Mouse (Mus musculus) left cerebral cortex, postnatal 36 days (tissue): ENCODE data around the gene Ubr1. TPM values are rescaled to one million over a fixed set of nuclear protein-coding genes. Genes with fewer than 3 reads are reported as not detected.
A peak's percentile ranks its signal among the peaks of the same experiment; 100 is the strongest.
"Not testable (repeated sequence)": the region's sequence is repeated elsewhere in the genome, so short reads cannot be mapped to it uniquely, and the experiment has no call there.

Experiments used
- DNase-seq, 2 experiments: peaks; one replicate each; pipeline ENCODE4 v3.0.0; 2021 to 2022; ENCODE audit warnings: low spot score in 2 of 2, mixed read lengths in 1 of 2
- intact Hi-C: fragments of 180-260 bp; cut with DNase I; formaldehyde crosslinking; loops from one replicate; pipeline ENCODE4 v1.15.1; 2025
- total RNA-seq, 2 experiments: library from RNA; stranded (reverse); gene quantifications; 2 replicates each; pipeline ENCODE4 v1.2.3; 2021

Gene Ubr1
- total RNA-seq, 2 experiments from 2014 or later = 35.8 to 49.2 TPM

DNA sequence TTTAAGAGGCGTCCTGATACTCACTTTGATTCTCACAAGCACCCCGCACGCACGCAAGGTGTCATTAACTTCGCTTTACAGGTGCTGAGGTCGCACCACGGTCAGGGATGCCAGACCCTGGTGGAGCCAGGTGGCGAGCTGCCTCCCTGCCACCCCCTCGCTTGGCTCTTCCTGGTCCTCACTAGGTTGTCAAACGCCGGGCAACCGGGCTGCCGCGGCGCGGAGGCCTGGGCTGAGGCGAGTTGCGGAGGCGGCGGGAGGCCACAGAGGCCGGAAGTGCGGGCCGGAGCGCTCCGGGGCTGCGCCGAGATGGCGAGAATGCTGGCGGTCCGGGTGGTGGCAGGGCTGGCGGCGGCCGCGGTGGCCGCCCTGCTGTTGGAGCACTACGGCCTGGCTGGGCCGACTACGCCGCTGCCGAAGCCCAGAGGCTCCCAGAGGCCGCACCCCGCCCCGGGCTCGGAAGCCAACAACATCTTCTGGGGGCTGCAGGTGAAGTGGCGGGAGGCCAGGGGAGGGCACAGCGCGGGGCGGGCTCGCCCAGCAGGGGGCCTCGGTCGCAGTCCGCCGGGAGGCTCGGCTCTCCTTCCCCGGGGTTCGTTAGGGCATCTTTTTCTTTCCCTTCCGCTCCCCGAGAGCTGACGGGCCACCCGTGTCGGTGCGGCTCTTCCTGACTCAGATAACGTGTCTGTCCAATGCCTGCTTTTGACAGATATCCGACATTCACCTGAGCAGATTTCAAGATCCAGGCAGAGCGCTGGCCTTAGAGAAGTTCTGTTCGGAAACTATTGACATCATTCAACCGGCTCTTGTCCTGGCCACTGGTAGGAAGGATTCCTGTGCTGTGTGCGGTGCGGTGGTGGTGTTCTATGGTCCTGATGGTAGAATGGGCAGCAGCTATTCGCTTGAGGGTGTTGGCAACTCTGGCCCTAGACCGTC lies 6.7 kb upstream of the Ubr1 start, which contains the start of gene Tmem62:
Tmem62 (plus strand) TSS at position 28 of the 936 bp plus-strand sequence.
- intact Hi-C loops = no loop called here
- peak; percentile 74 to 75 for DNase-seq

DNA sequence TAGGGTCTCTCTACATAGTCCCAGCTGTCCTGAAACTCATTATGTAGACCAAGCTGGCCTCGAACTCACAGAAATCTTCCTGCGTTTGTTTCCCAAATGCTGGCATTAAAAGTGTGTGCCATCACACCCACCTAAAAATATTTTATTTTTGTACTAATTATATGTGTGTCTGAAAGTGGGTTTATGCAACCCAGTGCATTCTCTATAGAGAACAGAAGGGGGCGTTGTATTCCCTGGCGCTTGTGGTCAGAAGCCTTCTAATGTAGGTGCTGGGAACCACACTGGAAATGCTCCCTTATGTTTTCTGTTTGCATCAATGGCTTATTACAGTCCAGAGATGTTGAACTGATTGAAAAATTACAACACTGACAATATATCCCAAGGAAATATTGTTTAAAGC lies 5.8 kb upstream of the Ubr1 start:
- intact Hi-C loops = no loop called here
- DNase-seq = no peak

DNA sequence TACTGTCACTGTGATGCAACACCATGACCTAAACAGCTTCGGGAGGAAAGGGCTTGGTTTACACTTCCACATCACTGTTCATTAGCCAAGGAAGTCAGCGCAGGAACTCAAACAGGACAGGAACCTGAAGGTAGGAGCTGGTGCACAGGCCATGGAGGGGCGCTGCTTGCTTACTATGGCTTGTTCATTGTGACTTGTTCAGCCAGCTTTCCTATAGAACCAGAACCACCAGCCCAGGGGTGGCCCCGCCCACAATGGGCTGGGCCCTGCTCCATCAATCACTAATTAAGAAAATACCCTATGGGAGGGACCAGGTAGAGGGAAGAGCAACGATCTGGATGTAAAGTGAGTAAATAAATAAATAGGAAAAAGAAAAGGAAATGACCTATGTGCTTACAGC lies 2.4 kb upstream of the Ubr1 start:
- DNase-seq = no peak
- intact Hi-C loops = no loop called here

DNA sequence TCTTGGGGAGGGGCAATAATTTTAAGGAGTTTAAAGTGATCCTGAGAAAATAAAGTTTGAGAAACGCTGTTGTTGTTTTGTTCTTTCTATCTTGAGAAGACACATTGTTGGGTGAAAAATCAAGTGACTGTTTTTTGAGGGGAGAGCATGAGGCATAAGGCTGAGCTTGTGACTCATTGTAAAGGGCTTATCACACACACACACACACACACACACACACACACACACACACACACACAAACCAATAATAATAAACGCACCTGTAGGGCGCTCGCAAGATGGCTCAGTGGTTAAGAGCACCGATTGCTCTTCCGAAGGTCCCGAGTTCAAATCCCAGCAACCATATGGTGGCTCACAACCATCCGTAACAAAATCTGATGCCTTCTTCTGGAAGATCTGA lies 1.7 kb upstream of the Ubr1 start:
- DNase-seq, intact Hi-C loops: not testable (repeated sequence)

DNA sequence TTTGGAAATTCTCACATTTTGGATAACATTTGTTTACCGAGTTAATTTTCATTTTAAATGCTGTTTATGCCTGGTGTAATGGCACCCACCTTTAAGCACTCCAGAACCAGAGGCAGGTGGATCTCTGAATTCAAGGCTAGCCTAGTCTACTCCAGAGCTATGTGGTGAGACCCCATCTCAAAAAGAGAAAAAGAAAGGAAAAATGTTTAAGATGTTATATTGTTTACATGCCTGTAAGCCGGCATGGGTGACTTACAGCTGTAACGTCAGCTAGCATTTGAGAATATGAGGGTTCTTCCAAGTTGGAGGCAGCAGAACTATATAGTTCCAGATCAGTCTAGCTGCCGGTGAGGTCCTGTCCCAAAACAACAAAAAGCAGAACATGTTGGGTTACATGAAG lies 1.3 kb upstream of the Ubr1 start:
- intact Hi-C loops = no loop called here
- no peak for DNase-seq

DNA sequence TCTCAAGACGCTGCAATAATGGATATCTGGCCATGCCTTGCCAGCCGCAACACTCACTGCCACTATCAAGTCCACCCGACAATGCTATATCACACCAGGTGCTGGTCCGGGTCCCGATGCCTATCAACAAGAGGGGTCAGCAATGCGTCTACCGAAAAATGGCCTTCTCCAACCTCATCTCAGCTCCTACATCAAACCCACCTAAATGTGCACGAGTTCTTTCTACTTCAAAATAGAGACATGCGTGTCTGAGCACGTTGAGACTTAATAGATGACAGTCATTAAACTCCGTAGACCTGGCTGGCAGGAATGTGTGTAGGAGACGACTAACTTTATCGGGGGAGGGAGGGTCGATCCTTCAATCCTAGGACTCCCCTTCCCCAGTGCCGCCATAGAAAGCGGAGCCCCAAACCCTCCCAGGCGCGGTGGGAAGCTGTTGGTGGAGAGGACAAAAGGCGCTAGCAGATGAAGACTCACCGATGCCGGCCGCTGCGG lies 423 bp downstream of the Ubr1 start:
- intact Hi-C loops = no loop called here
- no peak for DNase-seq

DNA sequence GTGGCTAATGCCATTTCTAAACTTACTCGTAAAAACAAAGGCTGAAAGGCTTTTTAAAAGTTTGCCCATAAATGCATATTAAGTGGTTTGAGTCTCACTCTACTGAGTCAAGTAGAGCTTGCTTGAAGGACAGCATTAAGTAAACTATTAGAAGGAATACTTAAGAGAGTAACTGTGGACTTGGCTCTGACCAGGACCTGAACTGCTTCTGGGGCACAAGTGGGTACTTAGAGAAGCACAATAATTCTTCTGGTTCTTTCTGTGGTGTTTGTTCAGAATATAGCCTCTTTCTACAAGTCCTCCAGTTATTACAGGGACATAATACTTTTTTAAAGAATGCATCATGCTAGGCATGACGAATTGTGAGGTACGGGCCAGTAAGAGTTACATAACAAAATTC lies 5.0 kb downstream of the Ubr1 start:
- DNase-seq = no peak
- intact Hi-C loops = no loop called here

DNA sequence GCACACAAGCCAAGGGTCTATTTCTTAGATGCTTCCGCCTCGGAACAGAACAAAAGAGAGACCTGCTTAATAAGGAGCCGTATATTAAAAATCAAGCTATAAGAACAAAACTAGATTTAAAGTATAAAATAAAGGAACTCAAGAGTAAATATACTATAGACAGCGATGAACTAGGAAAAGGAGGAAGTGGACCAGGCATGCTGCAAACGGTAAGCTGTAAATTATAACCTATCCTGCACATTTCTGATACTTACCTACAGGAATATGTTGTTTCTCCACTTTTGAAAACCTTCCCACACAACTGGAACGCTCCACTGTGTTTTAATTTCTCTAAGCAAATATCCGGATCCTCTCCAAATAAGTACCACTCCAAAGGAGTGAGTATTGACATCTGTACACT lies 7.4 kb downstream of the Ubr1 start:
- no peak for DNase-seq
- intact Hi-C loops = no loop called here

DNA sequence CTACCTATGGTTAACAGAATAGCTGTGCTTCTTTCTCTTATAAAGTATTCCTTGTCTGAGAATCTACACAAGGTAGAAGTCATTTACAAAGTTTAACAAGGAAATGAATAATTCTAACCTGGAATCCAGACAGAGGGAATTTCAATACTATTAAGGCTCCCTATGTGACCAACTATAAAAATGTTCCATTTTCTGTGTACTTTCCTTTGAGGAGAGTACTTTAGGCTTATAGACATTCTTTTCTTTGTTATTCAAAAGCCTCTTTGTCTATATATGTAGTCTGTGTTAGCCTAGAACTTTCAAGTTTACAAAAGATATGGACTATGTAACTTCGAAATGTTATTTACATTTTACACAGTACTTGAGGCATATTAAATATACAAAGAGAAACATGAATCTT lies 10.3 kb downstream of the Ubr1 start:
- DNase-seq = no peak
- intact Hi-C loops = no loop called here

DNA sequence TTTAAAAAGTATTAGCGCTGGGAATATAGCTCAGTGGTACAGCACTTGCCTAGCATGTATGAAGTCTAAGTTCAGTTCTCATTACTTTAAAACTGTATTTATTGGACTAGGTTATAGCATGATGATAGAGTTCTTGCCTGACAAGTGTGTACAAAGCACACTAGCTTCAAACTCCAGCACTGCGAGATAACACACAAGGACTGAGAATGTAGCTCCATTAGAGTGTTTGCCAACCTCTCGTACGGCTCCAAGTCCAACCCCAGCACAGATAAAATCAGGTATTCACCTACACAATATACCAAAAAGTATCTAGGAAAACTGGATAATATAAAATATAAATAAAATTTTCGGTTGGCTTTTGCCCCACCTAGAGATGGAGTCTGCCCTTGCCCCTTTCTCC lies 10.7 kb downstream of the Ubr1 start:
- intact Hi-C loops = no loop called here
- DNase-seq = no peak

DNA sequence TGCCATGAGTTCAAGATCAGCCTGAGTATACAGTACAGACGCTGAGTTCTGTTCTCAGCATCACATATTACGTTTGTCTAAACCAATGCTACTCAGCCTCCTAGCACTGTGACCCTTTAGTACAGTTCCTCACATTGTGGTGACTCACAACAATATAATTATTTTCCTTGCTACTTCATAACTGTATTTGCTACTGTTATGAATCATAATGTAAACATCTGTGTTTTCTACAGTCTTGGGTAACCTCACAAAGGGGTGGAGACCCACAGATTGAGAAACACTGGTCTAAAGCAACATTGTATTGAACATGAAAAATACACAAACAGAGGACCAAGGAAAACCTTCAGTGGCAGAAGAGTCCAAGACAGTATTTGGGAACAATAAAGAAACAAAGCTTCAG lies 11.2 kb downstream of the Ubr1 start:
- no peak for DNase-seq
- intact Hi-C loops = no loop called here

DNA sequence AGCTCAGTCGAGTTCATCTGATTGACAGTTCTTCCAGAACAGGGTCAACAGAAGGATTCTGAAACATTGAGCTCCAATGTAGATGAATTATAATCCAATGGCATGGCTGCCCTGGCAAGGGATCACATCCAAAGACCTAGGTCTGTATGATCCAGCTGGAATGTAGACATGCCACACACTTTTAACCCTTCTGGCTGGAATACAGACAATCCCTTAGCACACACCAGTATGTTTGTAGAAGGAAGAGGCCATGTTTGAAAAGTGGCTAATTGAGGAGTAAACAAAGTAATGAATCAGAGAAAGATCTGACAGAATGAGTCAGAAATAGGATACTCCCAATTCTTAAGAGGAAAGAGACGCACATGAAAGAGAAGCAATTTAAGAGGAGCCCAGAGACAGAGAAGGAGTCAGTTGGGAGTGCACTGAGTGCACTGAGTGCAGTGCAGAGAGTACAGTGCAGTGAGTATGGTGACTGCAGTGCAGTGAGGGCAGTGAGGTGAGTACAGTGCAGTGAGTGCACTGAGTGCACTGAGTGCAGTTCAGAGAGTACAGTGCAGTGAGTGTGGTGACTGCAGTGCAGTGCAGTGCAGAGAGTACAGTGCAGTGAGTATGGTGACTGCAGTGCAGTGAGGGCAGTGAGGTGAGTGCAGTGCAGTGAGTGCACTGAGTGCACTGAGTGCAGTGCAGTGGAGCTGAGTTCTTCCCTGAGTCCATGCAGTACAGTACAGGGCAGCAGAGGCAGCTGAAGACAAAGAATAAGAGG lies 18.2 kb downstream of the Ubr1 start:
- no peak for DNase-seq
- intact Hi-C loops = no loop called here

DNA sequence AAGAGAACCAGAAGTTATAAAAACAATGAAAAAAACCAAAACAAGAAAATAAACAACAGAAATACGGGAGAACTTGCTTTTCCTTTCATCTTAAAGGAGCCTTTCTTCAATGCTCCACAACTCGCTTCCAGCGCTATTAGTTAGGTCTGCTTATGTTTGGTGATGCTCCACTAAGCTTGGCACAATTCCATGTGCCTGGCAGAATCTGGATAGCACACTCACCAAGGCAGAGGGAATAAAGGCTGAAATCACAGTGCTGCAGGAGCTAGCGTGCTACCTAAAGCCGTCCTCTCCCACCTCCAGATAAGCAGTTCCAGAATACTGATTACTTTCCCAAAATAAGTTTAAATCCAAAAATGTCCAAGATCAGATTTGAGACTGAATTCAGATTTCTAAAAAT lies 19.3 kb downstream of the Ubr1 start:
- intact Hi-C loops = no loop called here
- DNase-seq = peak; percentile 26 to 32

DNA sequence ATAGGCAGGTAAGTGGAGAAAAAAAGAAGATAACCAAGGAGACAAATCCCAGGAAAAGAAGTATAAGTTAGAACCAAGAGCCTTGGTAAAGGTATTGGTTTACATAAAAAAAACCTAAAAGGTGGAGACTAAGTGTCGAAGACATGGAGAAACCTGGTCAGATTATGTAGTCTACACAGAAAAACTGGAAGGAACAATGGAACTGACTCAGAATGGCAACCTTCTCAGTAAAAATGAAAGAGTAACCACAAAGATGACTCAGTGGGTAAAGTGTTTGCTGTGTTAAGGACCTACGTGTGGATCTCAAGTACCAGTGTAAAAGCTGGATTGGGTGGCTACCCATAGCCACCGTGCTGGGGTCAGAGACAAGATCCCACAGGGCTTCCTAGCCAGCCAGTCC lies 37.5 kb downstream of the Ubr1 start:
- intact Hi-C loops = no loop called here
- no peak for DNase-seq

DNA sequence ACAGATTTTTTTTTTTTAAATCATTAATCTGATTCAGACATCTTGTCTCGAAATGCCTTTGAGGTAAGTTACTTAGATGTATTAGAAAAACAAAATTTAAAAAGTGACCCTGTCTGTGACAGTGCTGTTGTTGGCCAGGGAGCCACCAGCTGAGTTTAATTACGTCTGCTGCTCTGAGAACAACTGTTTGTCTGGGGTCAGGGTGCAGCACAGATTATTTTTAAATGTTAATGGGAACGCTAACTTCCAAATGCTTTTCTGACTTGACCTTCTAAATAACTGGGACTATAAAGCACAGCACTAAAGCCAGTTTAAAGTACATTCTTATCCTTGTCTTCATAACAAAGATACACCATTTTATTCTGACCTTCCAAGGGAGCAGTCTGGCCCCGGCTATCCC lies 61.0 kb downstream of the Ubr1 start:
- DNase-seq = no peak
- intact Hi-C loops = no loop called here

DNA sequence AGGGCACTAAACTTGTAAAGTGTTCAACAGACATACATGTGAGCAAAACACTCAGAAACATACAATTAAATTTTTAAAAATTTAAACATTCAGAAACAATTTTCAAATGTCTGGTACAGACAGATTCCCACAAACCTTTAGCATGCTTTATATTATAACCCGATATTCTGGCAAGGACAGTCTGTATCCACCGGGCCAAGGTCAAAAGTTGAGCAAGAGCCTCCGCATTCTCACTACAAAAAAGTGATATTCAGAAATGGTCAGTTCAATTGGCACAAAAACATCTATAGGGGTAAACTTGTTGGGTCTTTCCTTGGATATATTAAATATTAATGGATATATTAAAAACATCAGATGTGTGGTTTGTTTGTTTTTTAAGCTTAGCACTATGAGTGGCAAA lies 74.2 kb downstream of the Ubr1 start:
- intact Hi-C loops = no loop called here
- no peak for DNase-seq

DNA sequence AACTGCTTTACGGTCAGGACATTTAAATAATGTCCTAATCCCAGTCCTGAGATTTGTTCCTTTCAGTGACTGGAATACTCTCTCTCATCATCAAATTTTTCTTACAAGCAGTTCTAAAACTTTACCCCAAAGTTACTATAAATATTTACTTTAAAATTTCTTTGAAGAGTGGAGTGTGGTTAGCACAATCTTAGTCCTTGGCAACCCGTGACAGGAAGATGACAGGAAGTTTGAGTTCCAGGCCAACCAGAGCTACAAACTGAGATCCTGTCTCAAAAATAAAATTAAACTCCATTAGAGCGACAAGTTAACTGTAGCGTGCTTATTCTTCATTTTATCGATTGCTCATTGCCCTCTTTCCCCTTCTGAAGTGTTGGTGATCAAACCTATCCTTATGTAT lies 82.9 kb downstream of the Ubr1 start:
- no peak for DNase-seq

DNA sequence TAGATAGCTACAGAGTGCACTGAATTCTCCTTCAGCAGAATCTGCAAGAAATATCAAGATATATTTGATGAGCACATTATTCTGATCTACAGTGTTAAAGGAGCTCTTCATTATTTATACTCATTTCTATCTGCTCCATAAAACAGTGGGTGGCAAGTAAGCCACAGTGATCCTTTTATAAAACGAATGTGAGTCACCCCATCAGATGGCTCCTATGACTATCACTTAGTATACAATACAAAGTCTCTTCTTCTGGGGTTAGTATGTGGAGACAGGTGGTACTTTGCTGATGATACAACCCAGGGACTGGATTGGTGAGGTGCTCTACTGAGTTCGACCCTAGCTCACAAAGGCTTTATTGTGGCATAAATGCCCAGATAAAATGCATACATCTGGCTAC lies 97.3 kb downstream of the Ubr1 start:
- no peak for DNase-seq
- intact Hi-C loops = no loop called here

More for the DNA sequence above, 82.9 kb downstream of the Ubr1 start:
- intact Hi-C loops = no loop called here

DNA sequence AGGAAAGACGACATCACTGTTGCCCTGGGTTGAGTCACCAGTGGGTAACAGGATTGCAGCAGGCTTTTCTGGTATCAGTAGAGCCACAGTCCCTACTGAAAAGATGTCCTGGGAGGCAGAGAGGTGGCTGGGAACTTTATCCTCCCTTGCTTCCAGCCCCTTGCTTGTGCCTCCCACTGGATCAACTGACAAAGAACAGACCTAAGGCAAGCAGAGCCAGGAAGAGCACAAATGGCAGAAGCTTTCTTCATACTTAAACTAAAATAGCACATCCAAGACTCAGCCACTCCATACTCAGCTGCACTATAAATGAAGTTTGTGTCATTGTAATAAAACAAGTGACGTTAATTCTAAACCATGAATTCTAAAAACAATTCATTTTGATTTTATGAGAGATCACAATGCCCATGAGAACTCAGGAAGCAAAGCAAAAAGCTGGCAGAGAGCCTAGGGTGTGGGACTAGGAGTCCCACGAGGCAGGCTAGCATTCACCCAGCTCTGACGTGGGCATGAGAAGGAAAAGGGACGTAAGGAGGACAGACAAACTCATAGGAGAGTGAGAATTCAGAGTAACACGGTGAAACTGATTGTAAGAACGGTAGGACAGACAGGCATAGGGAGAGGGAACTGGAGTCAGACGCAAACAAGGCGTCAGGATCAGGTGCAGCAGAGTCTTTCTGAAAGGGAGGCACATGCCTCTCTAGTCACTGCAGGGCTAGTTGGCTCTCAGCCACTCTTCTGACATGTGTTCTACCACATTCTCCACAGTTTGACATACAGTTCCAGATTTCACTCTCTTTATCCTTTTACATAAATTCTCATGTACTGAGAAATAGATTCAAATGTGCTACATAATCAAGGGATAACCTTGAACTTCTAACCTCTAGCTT lies 98.8 kb downstream of the Ubr1 start:
- intact Hi-C loops = no loop called here
- peak; percentile 17 to 19 for DNase-seq

DNA sequence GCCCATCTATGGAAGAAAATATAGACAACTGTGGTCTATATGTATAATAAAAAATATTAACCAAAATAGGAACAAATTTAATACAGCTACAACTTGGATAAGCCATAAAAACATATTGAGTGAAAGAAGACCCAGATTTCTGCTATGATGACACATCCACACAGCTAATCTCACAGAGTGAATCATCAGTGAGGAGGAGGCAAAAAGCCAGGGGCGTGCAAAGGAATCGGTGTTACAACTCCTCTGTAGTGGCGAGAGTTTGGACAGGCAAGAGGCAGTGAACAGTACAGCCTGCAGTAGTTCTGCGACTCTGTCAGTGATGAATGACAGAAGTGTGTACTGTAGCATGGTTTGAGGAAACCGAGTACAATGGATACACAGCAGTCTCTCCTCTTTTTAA lies 103.2 kb downstream of the Ubr1 start:
- peak; percentile 42 to 53 for DNase-seq
- intact Hi-C loops = no loop called here
